Mouse (Mus musculus): ENCODE data around the gene Wnt7b.

DNA sequence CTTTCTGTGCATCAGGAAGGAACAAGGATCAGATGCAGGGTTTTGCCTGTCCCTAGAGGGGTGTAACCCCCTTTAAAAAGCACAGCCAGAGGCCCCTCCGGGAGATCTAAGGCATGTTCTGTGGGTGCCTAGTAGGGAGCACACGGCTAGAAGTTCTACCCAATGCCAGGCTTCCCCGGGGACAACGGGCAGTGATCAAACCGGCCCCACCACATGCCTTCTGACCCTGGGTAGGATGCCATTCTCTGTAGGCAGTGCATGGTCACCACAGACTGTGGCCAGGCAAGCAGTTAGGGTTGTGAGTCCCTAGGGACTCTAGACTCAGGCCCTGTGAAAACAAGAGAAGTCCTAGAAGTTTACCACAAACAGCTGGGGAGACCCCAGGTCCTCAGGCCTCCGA is 47.6 kb downstream of the Wnt7b start:
- TF ChIP-seq CTCF (IDR thresholded peaks at IDR 0.05; ENCODE audit: low read depth, low read length) (no peak), POLR2A (IDR thresholded peaks at IDR 0.05; ENCODE audit: extremely low read depth, insufficient read depth, low read length) (no peak)

Data from liver, adult 2 months (tissue).